Mouse (Mus musculus) right cerebral cortex, adult 18-20 months (tissue): ENCODE results near the gene Rps3.
A peak's percentile ranks its signal among the peaks of the same experiment; 100 is the strongest.

Experiments
- DNase-seq: peaks from one replicate; pipeline ENCODE4 v3.0.0; 2022; ENCODE audit warnings: mixed read lengths

Gene Rps3

GRCm38 (mm10) chr7:99438881-99439280 is 44.7 kb downstream of the Rps3 start:
- no peak for DNase-seq

GRCm38 (mm10) chr7:99436530-99436929 is 47.0 kb downstream of the Rps3 start:
- no peak for DNase-seq

GRCm38 (mm10) chr7:99434672-99435250 is 48.8 kb downstream of the Rps3 start:
- DNase-seq, result no peak

- DNase-seq, result no peak
Observed at GRCm38 (mm10) chr7:99432863-99433262, 50.7 kb downstream of the Rps3 start.

- DNase-seq, result peak; percentile 66
Observed at GRCm38 (mm10) chr7:99432248-99432647, 51.3 kb downstream of the Rps3 start.

- no peak for DNase-seq
Observed at GRCm38 (mm10) chr7:99430246-99430645, 53.3 kb downstream of the Rps3 start.

- no peak for DNase-seq
Observed at GRCm38 (mm10) chr7:99429786-99430185, 53.8 kb downstream of the Rps3 start.

- no peak for DNase-seq
Observed at GRCm38 (mm10) chr7:99428836-99429235, 54.7 kb downstream of the Rps3 start.

- no peak for DNase-seq
Observed at GRCm38 (mm10) chr7:99427987-99428386, 55.6 kb downstream of the Rps3 start.
